Mouse (Mus musculus): ENCODE measurements around the gene Slc35a1.

- TF ChIP-seq CTCF (IDR thresholded peaks at IDR 0.05; ENCODE audit: borderline replicate concordance, insufficient read depth, low read depth, low read length): no peak
- no peak for TF ChIP-seq POLR2A (IDR thresholded peaks at IDR 0.05; ENCODE audit: borderline replicate concordance, insufficient read depth, low read length)
Measured at GRCm38 (mm10) chr4:34702231-34702630, 15.0 kb upstream of the Slc35a1 start.
